Mouse (Mus musculus): Measurements from ENCODE around the gene Gjd2.

Gene Gjd2

DNA sequence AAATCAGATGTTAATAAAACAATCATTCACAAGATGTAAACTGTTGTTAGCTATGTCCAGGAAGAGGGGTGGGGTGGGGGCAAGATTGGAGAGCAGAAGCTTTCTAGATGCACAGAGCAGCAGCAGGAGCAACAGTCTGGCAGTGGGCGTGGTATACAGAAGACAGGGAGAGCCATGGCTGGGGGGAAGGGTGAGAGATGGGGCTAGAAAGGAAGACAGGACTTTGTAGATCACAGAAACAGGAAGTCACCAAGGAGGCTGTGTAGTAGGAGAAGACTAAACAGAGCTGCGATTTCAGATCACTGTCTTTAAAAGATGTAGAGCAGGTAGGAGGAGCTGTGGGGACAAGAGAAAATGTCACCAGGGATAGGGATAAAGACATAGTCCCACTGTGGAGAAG lies 18.8 kb upstream of the Gjd2 start:
- no peak for TF ChIP-seq GATA4 (IDR thresholded peaks at IDR 0.05; ENCODE audit: insufficient replicate concordance, low read length)

DNA sequence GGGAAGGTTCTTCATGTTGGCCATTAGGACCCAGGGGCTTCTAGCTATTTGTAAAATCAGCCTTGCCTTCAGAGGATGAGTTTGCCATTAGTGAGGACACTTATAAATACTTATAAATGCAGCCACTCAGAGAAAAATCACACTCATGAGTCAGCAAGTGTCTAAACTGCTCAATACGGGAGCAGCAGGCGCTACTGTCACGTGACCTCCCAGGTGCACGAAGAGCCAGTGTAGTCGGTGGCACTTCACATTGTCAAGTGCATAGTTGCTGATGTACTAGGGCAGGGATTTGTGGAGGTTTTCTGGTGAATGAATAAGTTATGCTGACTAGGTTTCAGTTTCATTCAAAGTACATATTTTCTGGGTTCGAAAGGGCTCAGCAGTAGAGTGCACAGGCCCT lies 10.0 kb upstream of the Gjd2 start:
- no peak for TF ChIP-seq GATA4 (IDR thresholded peaks at IDR 0.05; ENCODE audit: insufficient replicate concordance, low read length)

DNA sequence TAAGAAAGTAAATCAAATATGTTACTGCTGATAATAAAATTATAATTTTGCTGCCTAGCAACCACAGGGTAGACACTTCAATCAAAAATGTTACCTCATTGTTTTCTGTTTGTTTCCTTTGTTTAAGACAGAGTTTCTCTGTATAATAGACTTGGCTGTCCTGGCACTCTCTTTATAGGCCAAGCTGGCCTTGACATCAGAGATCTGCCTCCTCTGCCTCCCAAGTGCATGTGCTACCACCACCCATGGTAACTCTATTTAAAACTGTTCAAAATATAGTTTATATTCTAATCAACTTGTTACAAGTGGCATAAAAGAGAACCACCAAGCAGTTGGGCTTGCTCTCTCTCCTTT lies 6.8 kb upstream of the Gjd2 start:
- no peak for TF ChIP-seq GATA4 (IDR thresholded peaks at IDR 0.05; ENCODE audit: insufficient replicate concordance, low read length)

DNA sequence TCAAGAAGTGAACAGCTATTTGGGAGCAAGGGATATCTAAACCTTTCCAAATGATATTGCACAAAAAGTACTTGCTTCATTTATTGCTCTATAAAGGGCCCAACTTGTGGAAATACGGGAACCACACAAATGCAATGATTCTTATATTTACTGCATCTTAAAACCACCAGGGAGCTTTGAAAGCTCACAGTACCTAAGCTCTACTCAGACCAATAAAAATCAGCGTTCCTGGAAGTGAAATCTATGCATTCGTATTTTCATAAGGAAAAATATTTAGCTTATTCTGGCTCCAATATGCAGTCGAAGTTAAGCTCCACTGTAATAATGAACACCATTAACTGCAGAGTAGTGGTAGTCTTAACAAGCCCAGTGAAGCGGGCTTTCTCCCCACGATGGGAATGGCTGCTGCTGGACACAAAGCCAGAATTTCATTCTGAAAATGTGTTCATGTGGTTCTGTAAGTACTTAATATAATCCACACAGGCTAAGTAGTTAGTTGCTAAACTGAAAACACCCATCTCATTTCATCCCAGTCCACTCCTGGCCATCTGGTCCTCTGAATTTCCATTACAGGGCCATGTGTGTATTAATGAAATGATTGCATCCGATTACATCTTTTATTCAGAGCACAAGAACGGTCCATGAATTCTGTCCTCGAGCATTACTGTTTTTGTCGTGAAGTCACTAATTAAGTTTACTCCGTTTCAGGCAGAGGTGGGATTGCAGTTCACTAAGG lies 6.2 kb upstream of the Gjd2 start:
- TF ChIP-seq GATA4 (IDR thresholded peaks at IDR 0.05; ENCODE audit: insufficient replicate concordance, low read length), result no peak

DNA sequence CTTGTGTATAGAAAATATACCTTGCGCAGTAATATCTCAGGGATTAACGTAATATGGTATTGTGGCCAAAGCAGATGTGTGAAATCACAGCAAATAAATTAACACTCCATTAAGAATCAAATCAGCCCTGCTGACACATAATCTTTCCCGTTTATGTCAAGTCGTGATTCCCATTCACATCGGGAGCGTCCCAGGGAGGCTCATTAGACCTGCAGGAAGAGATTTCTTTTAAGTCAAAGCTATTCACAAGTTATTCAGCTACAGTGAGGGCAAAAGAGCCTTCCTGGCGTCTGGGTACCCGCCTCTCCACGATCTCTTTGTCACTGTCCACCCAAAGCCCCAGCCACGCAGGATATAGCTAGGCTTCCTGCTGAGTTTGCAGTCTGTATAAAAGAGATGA lies 4.7 kb upstream of the Gjd2 start:
- TF ChIP-seq GATA4 (IDR thresholded peaks at IDR 0.05; ENCODE audit: insufficient replicate concordance, low read length), result no peak

DNA sequence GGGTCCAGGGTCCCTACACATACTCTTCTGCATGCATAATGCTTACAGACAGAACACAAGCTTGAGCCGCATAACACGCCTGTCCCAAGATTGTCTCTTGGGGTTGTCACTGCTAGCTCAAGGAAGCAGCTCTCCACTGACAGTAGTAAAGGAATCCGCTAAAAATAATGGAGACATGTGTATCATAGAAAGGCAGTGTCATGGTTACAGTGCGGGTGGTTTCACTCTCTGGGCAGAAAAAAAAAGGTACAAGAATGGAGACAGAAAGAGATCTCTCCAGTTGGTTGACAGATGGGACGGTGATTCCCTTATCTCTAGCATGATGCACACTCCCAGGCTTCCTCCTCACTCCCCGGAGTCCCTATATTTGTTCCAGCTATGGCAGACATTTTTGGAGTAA lies 1.4 kb upstream of the Gjd2 start:
- TF ChIP-seq GATA4 (IDR thresholded peaks at IDR 0.05; ENCODE audit: insufficient replicate concordance, low read length), result no peak

DNA sequence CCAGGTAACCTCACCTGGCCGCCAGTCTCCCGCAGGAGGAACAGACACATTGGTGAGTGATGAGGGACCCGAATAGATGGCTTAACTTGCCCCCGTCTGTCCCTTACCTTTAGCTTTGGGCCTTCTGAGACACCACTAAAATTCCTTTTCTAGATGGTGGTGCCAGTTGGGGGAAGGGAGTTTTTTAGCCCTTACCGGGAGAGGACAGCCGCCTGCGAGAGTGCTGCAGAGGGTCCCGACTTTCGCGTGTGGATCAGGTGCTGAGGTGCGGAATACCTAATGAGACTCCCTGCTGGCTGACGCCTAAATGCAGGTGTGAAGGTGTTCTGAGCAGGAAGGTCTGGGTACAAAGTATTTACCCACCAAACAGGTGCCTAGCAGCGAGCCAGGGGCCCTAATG lies 427 bp upstream of the Gjd2 start:
- no peak for TF ChIP-seq GATA4 (IDR thresholded peaks at IDR 0.05; ENCODE audit: insufficient replicate concordance, low read length)

DNA sequence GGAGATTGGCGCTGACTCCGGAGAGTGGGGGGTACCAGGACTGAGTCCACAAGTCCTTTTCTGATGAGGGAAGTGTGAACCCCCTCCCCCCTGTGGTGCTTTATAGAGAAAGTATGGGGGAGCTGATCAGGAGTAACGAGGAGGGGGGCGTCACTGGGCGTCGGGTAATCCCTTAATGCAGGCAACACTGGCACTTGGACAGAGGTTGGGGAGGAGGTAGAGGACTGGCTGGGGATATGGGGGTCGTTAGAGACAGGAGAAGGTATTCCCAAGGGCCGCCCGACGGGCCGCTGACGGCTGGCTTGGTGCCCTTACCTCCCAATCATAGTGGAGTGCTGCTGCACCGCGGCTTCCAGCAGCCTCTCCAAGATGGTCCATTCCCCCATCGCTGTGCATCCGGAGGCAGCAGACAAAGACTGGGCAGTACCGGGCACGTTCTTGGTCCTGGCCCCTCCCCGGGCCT lies 639 bp downstream of the Gjd2 start:
- TF ChIP-seq GATA4 (IDR thresholded peaks at IDR 0.05; ENCODE audit: insufficient replicate concordance, low read length), result no peak

DNA sequence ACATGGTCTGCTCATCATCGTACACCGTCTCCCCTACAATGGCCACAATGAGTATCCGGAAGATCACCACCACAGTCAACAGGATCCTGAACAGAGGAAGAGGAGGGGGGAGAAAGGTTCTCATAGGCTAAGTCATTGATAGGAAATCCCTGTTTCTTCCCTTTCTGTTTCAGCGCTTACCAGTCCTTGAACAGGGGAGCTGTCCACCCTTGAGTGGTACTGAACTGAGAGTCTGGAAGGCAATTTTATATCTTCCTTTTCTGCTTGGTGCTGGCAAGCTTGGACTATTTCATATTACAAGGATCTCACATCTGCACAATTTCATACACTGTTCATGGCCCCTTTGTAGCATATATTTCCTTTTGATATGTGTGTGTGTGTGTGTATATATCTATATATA lies 1.6 kb downstream of the Gjd2 start:
- TF ChIP-seq GATA4 (IDR thresholded peaks at IDR 0.05; ENCODE audit: insufficient replicate concordance, low read length), result no peak

DNA sequence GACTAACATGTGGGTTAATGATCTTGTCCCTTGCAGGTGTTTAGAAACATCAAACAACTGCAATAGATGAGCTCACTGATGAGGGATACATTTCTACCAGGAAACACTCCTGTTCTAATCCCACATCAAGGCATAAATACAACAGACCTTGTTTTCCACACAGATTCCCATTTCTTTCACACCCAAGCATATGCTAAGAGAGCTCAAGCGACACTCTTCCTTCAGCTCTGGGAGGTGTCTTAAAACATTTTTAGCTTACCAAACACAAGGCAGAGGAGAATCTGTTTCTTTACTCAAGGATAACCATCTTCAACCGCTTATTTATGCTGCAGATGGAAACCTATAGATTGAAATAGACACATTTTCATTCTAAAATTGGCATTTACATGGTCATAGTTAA lies 5.1 kb downstream of the Gjd2 start:
- TF ChIP-seq GATA4 (IDR thresholded peaks at IDR 0.05; ENCODE audit: insufficient replicate concordance, low read length), result no peak

DNA sequence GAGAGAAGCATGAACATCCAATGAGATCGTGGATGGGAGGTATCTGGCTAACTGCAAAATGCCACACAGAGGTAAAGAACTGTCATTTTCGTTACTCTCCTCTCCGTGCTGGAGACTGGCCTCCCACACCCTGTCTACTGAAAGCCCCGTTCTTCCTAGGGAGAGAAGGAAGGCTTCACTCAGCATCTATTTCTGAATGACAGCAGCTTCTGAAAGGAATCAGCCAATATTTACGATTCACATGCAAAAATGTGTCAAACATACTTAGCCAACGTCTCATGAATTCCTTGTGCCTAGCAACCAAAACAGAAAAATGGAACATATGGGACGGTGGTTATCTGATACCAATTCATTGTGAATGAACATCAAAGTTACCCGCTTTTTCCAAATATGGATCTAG lies 15.9 kb downstream of the Gjd2 start:
- no peak for TF ChIP-seq GATA4 (IDR thresholded peaks at IDR 0.05; ENCODE audit: insufficient replicate concordance, low read length)

DNA sequence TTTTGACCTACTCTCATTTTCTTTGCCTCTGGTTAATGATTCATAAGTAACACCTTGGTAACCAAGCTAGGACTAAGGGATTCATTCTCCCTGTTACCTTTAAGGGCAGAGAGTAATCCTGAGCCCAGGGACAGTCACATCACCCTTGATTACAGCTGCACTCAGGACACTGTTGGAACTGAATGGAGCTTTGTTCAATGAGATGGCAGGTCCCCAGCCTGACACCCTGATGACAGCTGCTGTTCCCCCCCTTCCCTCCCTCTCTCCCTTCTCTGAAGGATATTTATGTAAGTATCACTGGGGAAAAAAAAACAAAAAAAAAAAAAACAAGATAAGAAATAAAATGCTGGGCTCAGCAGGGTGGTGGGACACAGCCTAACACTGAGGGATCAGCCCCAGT lies 16.5 kb downstream of the Gjd2 start:
- TF ChIP-seq GATA4 (IDR thresholded peaks at IDR 0.05; ENCODE audit: insufficient replicate concordance, low read length), result no peak

DNA sequence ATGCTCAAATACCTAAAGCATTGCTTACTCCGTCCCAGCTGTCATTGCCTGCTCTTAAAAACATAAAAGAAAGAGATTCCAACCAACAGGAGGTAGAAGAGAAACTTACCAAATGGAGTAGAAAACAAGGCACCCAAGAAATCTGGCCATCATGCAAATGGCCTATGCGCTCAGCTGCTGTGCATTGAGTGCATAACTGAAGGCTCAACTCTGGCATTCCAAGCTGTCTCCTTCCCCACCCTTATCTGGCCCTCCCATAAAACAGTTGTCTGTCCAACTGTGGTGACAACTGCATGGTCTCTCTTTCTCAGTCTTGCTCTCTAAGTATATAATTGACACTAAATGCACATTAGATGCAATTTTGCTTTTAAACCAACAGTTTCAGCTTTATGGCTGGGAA lies 28.5 kb downstream of the Gjd2 start:
- no peak for TF ChIP-seq GATA4 (IDR thresholded peaks at IDR 0.05; ENCODE audit: insufficient replicate concordance, low read length)

DNA sequence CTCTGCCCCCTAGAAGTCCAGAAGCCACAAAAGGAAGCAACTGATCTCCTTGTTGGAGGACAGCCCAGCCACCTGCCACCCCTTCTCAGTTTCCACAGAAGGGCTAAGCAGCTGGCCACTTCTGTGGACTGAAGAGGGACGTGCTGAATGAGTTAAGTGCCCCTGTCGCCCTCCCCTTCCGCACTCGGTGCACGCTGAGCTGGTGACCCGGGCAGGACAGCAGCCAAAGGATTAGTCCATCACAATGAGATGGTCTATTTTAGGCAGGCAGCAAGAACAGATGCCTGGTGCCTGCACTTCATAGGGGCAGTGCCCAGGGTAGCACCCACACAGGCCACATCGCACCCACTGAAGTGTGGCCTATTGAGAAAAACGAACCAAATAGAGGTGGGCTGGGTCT lies 32.8 kb downstream of the Gjd2 start:
- TF ChIP-seq GATA4 (IDR thresholded peaks at IDR 0.05; ENCODE audit: insufficient replicate concordance, low read length), result no peak

DNA sequence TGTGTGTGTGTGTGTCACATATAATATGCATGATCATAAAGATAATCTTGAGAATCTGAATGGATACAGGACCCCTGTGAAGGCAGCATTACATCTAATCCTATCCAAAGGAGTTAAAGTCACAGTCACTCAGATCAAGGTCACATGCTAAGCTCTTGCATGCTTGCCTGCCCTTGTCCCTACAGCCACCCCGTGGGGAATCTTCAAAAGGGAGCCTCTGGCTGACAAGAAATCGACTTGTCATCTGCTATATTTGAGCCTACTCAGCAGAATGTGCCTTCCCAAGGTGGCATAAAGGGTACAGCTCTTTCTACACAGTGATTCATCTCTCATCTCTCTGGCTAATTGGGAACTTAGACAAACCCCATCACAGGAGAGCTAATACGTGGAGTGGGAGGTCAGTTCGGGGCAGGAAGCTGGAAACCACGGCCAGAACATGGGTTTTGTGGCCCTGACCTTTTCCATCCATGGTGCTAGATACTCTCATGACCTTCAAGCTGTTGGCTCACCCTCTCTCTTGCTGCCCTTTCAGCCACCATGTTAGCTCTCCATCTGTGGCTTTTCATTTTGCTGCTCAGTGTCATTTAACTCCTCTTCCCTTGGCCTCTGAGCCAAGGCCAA lies 35.2 kb downstream of the Gjd2 start:
- TF ChIP-seq GATA4 (IDR thresholded peaks at IDR 0.05; ENCODE audit: insufficient replicate concordance, low read length), result no peak

DNA sequence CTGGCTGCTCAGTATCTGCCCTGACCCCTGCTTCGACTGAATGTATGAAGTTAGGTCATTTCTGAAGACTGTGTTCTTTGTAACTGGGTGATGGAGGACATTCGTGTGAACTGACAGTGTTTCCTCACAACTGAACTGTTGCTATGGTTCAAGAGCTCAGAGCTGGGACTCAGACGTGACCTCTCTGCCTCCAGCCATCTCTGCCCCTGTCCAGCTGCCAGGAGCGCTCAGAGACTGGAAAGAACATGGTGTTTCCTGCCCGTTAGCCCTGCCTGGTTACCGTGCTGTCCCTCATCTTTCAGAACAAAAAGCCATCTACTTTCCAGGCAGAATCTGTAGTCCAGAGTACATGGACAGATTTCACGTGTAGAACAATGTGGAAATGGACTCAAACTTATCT lies 39.5 kb downstream of the Gjd2 start:
- TF ChIP-seq GATA4 (IDR thresholded peaks at IDR 0.05; ENCODE audit: insufficient replicate concordance, low read length), result no peak

DNA sequence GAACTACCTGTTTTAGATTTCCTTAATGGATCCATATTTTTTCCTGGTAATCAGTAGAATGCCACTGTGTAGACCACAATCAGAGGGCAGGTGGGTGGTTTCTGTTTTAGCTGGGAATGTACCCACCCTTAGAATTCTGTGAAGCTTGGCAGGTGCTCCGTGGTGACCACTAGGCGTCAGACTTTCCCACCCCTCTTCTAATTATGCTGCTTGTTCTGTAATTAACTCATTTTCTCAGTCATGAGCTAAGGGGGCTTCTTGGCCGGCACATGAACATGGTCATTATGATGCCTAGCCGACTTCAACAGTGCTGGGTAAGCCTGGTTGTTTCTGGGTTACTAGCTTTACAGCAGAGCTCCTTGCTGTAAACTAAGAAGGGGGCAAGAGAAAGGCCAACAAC lies 47.0 kb downstream of the Gjd2 start:
- TF ChIP-seq GATA4 (IDR thresholded peaks at IDR 0.05; ENCODE audit: insufficient replicate concordance, low read length), result no peak
